Mouse (Mus musculus): ENCODE measurements at regions not wholly inside any gene's neighbourhood (a gene's known extent, or its start where the extent isn't known, plus 50 kb on each side); places are given as distances from the start of the nearest gene placed in this dataset.

DNA sequence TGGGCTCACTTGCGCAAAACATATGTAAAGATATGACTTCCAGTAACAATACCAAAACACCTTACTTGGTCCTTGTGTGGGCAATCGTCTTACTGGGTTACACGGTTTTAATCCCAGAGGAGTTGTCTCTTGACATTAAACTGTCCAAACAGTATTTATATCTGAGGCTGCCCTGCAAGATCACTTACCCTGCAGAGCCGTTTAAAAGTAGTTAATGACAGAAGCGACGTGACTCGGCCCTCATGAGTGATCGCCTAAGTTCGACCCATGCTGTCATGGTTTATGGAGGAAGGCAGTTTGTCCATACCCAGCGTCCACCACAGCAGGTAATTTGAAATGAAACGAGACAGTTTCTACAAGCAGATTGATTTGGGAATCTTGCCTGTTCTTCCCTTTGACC, 90.3 kb downstream of the Zfp281 start:
- in situ Hi-C loops (cut with MboI, MseI), result no loop called here

- in situ Hi-C loops (cut with MboI, MseI), result no loop called here
Measured at GRCm38 (mm10) chr1:136717830-136718517, 93.3 kb downstream of the Zfp281 start.

- in situ Hi-C loops (cut with MboI, MseI), result loop anchor here in 1 of 2 experiments (10.0 kb wide), 1 partner anchor 1021 kb away; no protein-coding TSS in a partner anchor
Measured at GRCm38 (mm10) chr1:136723839-136724443, 99.2 kb downstream of the Zfp281 start.

DNA sequence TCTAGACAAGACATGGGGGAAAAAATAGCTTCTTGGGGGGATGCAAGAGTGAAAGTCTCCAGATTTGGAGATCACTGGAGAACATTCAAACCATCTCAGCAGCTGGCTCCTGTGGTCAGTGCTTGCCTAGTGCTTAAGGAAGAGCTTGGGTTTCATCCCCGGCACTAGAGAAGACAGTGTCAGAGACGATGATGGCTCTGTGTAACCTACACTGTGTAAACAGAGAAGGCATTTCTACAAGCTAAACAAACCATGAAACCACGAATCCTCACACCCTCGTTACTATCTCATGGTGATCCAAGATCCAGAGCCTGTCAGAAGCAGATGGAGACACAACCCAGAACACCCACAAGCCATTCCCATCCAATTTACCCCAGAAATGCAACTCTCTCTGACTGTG, 100.5 kb downstream of the Zfp281 start:
- in situ Hi-C loops (cut with MboI, MseI), result loop anchor here in 1 of 2 experiments (10.0 kb wide), 1 partner anchor 1020 kb away; no protein-coding TSS in a partner anchor

DNA sequence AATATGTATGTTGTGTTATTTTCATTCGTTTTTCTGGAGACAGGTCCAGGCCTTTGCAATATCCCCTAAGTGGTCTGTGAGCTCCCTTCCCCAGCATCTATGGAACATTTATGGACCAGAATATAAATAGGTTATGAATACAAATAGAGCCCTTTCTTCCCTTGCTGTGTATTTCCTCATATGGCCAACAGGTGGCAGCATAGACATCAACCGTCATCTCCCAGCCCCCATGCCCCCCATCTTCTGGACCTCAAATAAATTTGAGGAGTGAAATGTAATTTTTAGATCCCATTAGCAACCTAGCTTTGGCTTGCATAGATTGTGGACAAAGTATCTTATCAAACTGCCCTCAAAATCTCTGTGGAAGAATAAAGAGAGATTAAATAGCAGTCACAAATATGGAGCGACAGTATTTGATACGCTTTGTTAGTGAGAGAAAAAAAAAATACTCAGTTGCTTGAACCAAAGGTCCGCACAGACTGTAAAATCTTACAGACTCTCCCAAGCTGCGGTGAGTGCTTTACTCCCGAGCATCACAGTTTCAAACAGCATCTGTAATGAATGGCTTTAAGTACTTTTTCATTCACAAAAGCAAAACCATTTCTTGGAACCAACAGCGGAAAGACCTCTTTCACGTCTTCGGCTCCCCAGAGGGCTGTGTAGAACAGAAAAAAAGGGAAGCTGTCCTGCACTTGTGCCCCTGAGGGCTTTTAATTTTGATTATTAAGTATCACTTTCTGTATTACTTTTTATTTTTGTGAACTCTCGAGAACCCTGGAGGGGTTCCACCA, 101.6 kb downstream of the Zfp281 start:
- in situ Hi-C loops (cut with MboI, MseI), result loop anchor here in 1 of 2 experiments (10.0 kb wide), 1 partner anchor 1018 kb away; no protein-coding TSS in a partner anchor

DNA sequence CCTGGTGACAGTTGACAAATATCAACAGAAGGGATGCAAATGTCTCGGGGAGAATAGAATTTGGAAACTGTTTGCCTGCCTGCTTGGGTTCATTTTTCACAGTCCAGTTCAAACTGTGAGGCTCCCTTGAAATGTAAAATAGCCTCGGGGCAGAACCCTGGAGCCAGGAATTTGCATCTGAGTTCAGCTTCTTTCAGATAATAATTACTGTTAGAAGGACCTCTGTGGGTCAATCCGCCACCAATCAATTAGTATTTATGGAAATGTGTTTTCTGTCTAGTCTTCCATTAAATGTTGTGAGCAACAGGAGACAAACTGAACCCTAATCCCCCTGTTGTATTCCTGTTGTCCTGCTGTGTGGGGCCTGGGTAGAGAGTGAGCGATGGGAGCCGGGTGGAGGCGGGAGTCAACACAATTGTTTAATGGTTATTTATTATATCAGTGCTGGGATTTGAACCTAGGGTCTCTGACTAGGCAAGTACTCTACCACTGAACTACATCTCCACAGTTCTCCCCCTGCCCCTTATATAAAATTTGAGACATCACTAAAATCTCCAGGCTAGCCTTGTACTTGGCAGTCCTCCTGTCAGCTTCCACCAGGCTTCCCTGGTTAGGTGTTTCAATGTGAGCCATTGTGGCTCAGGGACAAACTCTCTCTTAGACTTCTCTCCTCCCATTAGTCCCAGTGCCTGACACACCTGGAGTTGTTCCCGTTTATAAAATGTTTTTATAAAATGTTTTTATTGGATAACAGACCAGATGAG, 103.3 kb downstream of the Zfp281 start:
- in situ Hi-C loops (cut with MboI, MseI), result loop anchor here in 1 of 2 experiments (10.0 kb wide), 1 partner anchor 1017 kb away; no protein-coding TSS in a partner anchor

DNA sequence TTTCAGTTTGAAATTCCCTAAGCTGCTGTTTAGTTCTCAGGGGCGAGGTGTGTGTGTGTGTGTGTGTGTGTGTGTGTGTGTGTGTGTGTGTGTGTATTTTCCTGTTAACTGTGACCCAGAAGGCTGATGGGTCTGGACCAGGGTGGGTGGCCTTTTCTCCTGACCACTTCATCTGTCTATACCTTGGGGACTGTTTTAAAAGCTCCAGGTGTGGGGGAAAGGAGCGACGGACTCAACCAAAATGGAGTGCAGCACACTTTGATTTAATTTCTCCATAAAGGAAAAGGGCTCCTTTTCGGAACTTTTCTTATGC, 103.9 kb downstream of the Zfp281 start:
- in situ Hi-C loops (cut with MboI, MseI), result loop anchor here in 1 of 2 experiments (10.0 kb wide), 1 partner anchor 1016 kb away; no protein-coding TSS in a partner anchor

DNA sequence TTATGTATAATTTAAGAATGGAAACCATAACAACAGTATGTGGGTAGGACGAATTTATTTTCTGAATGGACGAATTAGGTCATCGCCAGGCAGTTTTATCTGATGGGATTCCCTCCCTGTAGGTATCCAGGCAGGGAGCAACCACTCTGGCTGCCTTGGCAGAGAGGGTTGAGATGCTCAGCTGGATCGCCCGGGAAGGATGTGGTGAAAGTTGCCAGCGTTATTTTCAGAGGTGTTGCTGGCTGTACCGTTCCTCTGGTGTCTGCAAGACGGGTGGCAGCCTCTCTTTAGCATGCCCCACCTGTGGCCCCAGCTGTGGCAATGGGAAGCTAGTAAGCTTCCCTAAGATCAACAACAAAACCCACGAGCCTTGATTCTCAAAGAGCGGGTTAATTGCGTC, 105.9 kb downstream of the Zfp281 start:
- in situ Hi-C loops (cut with MboI, MseI), result no loop called here

- in situ Hi-C loops (cut with MboI, MseI), result no loop called here
Measured at GRCm38 (mm10) chr1:136738030-136738429, 113.3 kb downstream of the Zfp281 start.

- in situ Hi-C loops (cut with MboI, MseI), result no loop called here
Measured at GRCm38 (mm10) chr1:136739486-136739885, 114.8 kb downstream of the Zfp281 start.

GRCm38 (mm10) chr1:136741061-136741460, 116.4 kb downstream of the Zfp281 start:
- in situ Hi-C loops (cut with MboI, MseI), result loop anchor here in 1 of 2 experiments (5.0 kb wide), 1 partner anchor 189 kb away; no protein-coding TSS in a partner anchor

GRCm38 (mm10) chr1:136749188-136749587, 124.5 kb downstream of the Zfp281 start:
- in situ Hi-C loops (cut with MboI, MseI), result no loop called here

GRCm38 (mm10) chr1:136751464-136752191, 126.9 kb downstream of the Zfp281 start:
- in situ Hi-C loops (cut with MboI, MseI), result loop anchor here in 1 of 2 experiments (5.0 kb wide), 1 partner anchor 199 kb away; no protein-coding TSS in a partner anchor

DNA sequence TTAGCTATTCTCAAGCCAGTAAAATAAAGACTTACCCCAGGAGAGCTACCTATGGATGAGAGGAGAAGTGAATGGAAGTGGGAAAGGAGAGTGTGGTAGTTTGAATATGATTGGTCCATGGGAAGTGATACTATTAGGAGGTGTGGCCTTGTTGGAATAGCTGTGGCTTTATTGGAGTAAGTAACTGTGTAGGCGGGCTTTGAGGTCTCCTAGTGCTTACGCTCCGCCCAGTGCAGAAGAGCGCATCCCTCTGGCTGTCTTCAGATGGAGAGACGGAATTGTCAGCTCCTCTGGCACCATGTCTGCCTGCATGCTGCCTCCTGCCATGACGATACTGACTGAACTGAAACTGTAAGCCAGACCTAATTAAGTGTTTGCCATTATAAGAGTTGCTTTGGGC, 129.6 kb downstream of the Zfp281 start:
- in situ Hi-C loops (cut with MboI, MseI), result loop anchor here in 1 of 2 experiments (5.0 kb wide), 1 partner anchor 202 kb away; no protein-coding TSS in a partner anchor

GRCm38 (mm10) chr1:136758730-136759129, 134.0 kb downstream of the Zfp281 start:
- in situ Hi-C loops (cut with MboI, MseI), result no loop called here

DNA sequence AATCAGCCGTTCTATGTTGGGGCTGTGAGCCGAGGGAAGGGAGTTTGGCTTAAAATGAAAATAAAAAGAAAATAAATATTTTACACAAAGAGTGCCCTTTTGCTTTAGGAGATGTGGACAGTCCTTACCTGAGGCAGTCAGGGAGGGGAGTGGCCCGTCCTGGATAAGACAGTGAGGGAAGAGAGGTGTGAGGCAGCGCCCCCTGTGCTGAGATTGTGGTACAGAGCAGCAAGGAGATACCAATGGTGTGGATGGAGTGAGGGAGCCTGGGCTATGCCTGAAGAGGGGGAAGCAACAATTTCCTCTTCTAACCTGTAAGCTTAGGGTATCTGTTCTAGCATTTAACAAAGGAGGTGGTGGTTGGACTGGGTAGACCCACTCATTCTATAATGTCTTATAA, 134.5 kb downstream of the Zfp281 start:
- in situ Hi-C loops (cut with MboI, MseI), result no loop called here

DNA sequence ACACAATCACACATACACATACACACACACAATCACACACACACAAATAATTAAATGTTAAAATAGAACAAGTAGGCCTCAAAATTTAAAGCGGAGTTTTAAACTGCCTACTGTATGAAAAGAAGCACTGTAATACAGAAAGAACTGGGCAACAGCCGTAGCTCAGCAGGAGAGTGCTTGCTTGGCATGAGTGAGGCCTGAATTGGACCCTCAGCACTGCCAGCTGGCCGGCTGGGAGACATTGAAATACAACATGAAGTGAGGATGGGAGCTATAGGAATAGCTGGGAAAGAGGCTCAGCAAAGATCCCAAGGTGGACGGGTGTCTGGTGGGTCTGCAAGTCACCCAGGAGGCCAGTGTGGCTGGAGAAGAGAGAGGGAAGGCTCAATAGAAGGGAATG, 136.8 kb downstream of the Zfp281 start:
- in situ Hi-C loops (cut with MboI, MseI), result no loop called here

DNA sequence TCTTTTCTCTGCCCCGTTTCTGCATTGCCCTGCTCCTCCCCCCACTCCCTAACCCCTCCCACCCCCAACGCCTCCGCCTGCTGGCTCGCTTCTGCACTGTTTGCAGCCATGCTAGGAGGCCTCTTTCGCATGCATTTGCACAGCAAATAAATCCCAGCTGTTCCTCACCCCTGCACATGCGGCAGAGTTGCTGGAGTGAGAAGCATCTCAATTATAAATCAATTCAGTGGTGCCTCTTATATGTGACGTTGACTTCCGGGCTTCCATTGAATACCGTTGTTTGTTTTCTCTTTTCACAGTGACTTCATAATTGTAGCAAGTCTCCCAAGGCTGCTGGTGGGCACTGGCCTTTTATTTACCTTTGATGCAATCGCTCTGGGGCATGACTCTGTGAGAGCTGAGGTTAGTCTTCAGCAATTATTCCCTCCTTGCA, 144.3 kb downstream of the Zfp281 start:
- in situ Hi-C loops (cut with MboI, MseI), result no loop called here

- in situ Hi-C loops (cut with MboI, MseI), result no loop called here
Measured at GRCm38 (mm10) chr1:136773743-136774142, 149.0 kb downstream of the Zfp281 start.

- in situ Hi-C loops (cut with MboI, MseI), result no loop called here
Measured at GRCm38 (mm10) chr1:136776211-136776610, 151.5 kb downstream of the Zfp281 start.

Measured in T-helper 17 cell (primary cell).